Mouse (Mus musculus): Measurements from ENCODE around the gene Smim20. TPM values are rescaled to one million over a fixed set of nuclear protein-coding genes. Genes with fewer than 3 reads are reported as not detected.

Smim20 gene
- polyA plus RNA-seq, 1 experiment from 2014 or later, result 57.9 TPM

- no peaks in the 10 kb centered on the region for H3K36me3 ChIP-seq (replicated peaks; ENCODE audit: control insufficient read depth, insufficient read depth, low read depth, low read length)
- H3K9ac ChIP-seq (replicated peaks; ENCODE audit: low read length), result no peak overlapping the region
- ATAC-seq (replicated peaks; ENCODE audit: insufficient number of reproducible peaks, low FRiP score, low TSS enrichment, low read depth) (no peak), DNase-seq (ENCODE audit: low spot score) (no peak)
- H3K9me3 ChIP-seq (replicated peaks; ENCODE audit: control insufficient read depth, low read length), result no peaks in the 10 kb centered on the region
- 79% methylated on average over 10 of the region's 10 CpGs for WGBS
- no peaks in the 10 kb centered on the region for H3K4me1 ChIP-seq (ENCODE audit: control insufficient read depth, insufficient read depth, low read length)
- H3K27me3 ChIP-seq (ENCODE audit: control insufficient read depth, insufficient read depth, low read length), result no peaks in the 10 kb centered on the region
- no peak overlapping the region for H3K4me3 ChIP-seq (ENCODE audit: low read depth, low read length)
- H3K27ac ChIP-seq (replicated peaks; ENCODE audit: low read depth, low read length), result no peak overlapping the region
- H3K4me2 ChIP-seq (ENCODE audit: low read depth, low read length), result no peak overlapping the region
These were observed 36.2 kb downstream of the Smim20 start for GRCm38 (mm10) chr5:53302895-53303670.

- Histone ChIP-seq H3K4me2 (ENCODE audit: low read depth, low read length) (no peak overlapping the region), H3K9ac (replicated peaks; ENCODE audit: low read length) (no peak overlapping the region), H3K27ac (replicated peaks; ENCODE audit: low read depth, low read length) (no peak overlapping the region), H3K4me3 (ENCODE audit: low read depth, low read length) (no peak overlapping the region), H3K9me3 (replicated peaks; ENCODE audit: control insufficient read depth, low read length) (no peaks in the 10 kb centered on the region), H3K36me3 (replicated peaks; ENCODE audit: control insufficient read depth, insufficient read depth, low read depth, low read length) (no peaks in the 10 kb centered on the region), H3K4me1 (ENCODE audit: control insufficient read depth, insufficient read depth, low read length) (no peaks in the 10 kb centered on the region), H3K27me3 (ENCODE audit: control insufficient read depth, insufficient read depth, low read length) (no peaks in the 10 kb centered on the region)
- WGBS, result 92% methylated on average over 6 of the region's 6 CpGs
- ATAC-seq (replicated peaks; ENCODE audit: insufficient number of reproducible peaks, low FRiP score, low TSS enrichment, low read depth) (no peak), DNase-seq (ENCODE audit: low spot score) (no peak)
These were observed 37.1 kb downstream of the Smim20 start for GRCm38 (mm10) chr5:53303941-53304340.

GRCm38 (mm10) chr5:53304936-53305335 lies 38.1 kb downstream of the Smim20 start:
- no peak overlapping the region for H3K4me2 ChIP-seq (ENCODE audit: low read depth, low read length)
- no peak overlapping the region for H3K4me3 ChIP-seq (ENCODE audit: low read depth, low read length)
- no peak for DNase-seq (ENCODE audit: low spot score)
- H3K4me1 ChIP-seq (ENCODE audit: control insufficient read depth, insufficient read depth, low read length), result no peaks in the 10 kb centered on the region
- no peaks in the 10 kb centered on the region for H3K9me3 ChIP-seq (replicated peaks; ENCODE audit: control insufficient read depth, low read length)
- no peaks in the 10 kb centered on the region for H3K36me3 ChIP-seq (replicated peaks; ENCODE audit: control insufficient read depth, insufficient read depth, low read depth, low read length)
- H3K27ac ChIP-seq (replicated peaks; ENCODE audit: low read depth, low read length), result no peak overlapping the region
- H3K27me3 ChIP-seq (ENCODE audit: control insufficient read depth, insufficient read depth, low read length), result no peaks in the 10 kb centered on the region
- WGBS, result 75% methylated on average over 4 of the region's 4 CpGs
- H3K9ac ChIP-seq (replicated peaks; ENCODE audit: low read length), result no peak overlapping the region
- ATAC-seq (replicated peaks; ENCODE audit: insufficient number of reproducible peaks, low FRiP score, low TSS enrichment, low read depth), result no peak

- no peak for DNase-seq (ENCODE audit: low spot score)
- no peak for ATAC-seq (replicated peaks; ENCODE audit: insufficient number of reproducible peaks, low FRiP score, low TSS enrichment, low read depth)
- H3K36me3 ChIP-seq (replicated peaks; ENCODE audit: control insufficient read depth, insufficient read depth, low read depth, low read length), result no peaks in the 10 kb centered on the region
- WGBS, result 87% methylated on average over 3 of the region's 3 CpGs
- H3K4me2 ChIP-seq (ENCODE audit: low read depth, low read length), result no peak overlapping the region
- no peak overlapping the region for H3K4me3 ChIP-seq (ENCODE audit: low read depth, low read length)
- no peaks in the 10 kb centered on the region for H3K9me3 ChIP-seq (replicated peaks; ENCODE audit: control insufficient read depth, low read length)
- no peak overlapping the region for H3K27ac ChIP-seq (replicated peaks; ENCODE audit: low read depth, low read length)
- no peaks in the 10 kb centered on the region for H3K4me1 ChIP-seq (ENCODE audit: control insufficient read depth, insufficient read depth, low read length)
- no peaks in the 10 kb centered on the region for H3K27me3 ChIP-seq (ENCODE audit: control insufficient read depth, insufficient read depth, low read length)
- no peak overlapping the region for H3K9ac ChIP-seq (replicated peaks; ENCODE audit: low read length)
These were observed 40.0 kb downstream of the Smim20 start for GRCm38 (mm10) chr5:53306864-53307263.

GRCm38 (mm10) chr5:53307437-53307836 lies 40.6 kb downstream of the Smim20 start:
- Histone ChIP-seq H3K4me1 (ENCODE audit: control insufficient read depth, insufficient read depth, low read length) (no peaks in the 10 kb centered on the region), H3K9me3 (replicated peaks; ENCODE audit: control insufficient read depth, low read length) (no peaks in the 10 kb centered on the region), H3K27me3 (ENCODE audit: control insufficient read depth, insufficient read depth, low read length) (no peaks in the 10 kb centered on the region), H3K4me2 (ENCODE audit: low read depth, low read length) (no peak overlapping the region), H3K9ac (replicated peaks; ENCODE audit: low read length) (no peak overlapping the region), H3K27ac (replicated peaks; ENCODE audit: low read depth, low read length) (no peak overlapping the region), H3K4me3 (ENCODE audit: low read depth, low read length) (no peak overlapping the region), H3K36me3 (replicated peaks; ENCODE audit: control insufficient read depth, insufficient read depth, low read depth, low read length) (no peaks in the 10 kb centered on the region)
- 82% methylated on average over 5 of the region's 5 CpGs for WGBS
- ATAC-seq (replicated peaks; ENCODE audit: insufficient number of reproducible peaks, low FRiP score, low TSS enrichment, low read depth) (no peak), DNase-seq (ENCODE audit: low spot score) (no peak)

- Histone ChIP-seq H3K27me3 (ENCODE audit: control insufficient read depth, insufficient read depth, low read length) (no peaks in the 10 kb centered on the region), H3K27ac (replicated peaks; ENCODE audit: low read depth, low read length) (no peak overlapping the region), H3K4me2 (ENCODE audit: low read depth, low read length) (no peak overlapping the region), H3K4me1 (ENCODE audit: control insufficient read depth, insufficient read depth, low read length) (no peaks in the 10 kb centered on the region), H3K4me3 (ENCODE audit: low read depth, low read length) (no peak overlapping the region), H3K36me3 (replicated peaks; ENCODE audit: control insufficient read depth, insufficient read depth, low read depth, low read length) (no peaks in the 10 kb centered on the region), H3K9ac (replicated peaks; ENCODE audit: low read length) (no peak overlapping the region), H3K9me3 (replicated peaks; ENCODE audit: control insufficient read depth, low read length) (no peaks in the 10 kb centered on the region)
- ATAC-seq (replicated peaks; ENCODE audit: insufficient number of reproducible peaks, low FRiP score, low TSS enrichment, low read depth), result no peak
- no peak for DNase-seq (ENCODE audit: low spot score)
- 90% methylated on average over 13 of the region's 13 CpGs for WGBS
These were observed 47.7 kb downstream of the Smim20 start for GRCm38 (mm10) chr5:53314404-53315167.

GRCm38 (mm10) chr5:53315829-53316228 lies 48.9 kb downstream of the Smim20 start:
- DNase-seq (ENCODE audit: low spot score), result no peak

GRCm38 (mm10) chr5:53317396-53317795 lies 50.5 kb downstream of the Smim20 start:
- Histone ChIP-seq H3K4me2 (ENCODE audit: low read depth, low read length) (no peak overlapping the region), H3K4me3 (ENCODE audit: low read depth, low read length) (no peak overlapping the region), H3K27ac (replicated peaks; ENCODE audit: low read depth, low read length) (no peak overlapping the region), H3K9ac (replicated peaks; ENCODE audit: low read length) (no peak overlapping the region), H3K27me3 (ENCODE audit: control insufficient read depth, insufficient read depth, low read length) (no peaks in the 10 kb centered on the region), H3K4me1 (ENCODE audit: control insufficient read depth, insufficient read depth, low read length) (no peaks in the 10 kb centered on the region; the same call in 1 of the 2 replicates), H3K36me3 (replicated peaks; ENCODE audit: control insufficient read depth, insufficient read depth, low read depth, low read length) (no peaks in the 10 kb centered on the region), H3K9me3 (replicated peaks; ENCODE audit: control insufficient read depth, low read length) (no peaks in the 10 kb centered on the region)
- no peak for ATAC-seq (replicated peaks; ENCODE audit: insufficient number of reproducible peaks, low FRiP score, low TSS enrichment, low read depth)
- 77% methylated on average over 3 of the region's 3 CpGs for WGBS
- no peak for DNase-seq (ENCODE audit: low spot score)

More at GRCm38 (mm10) chr5:53315829-53316228, 48.9 kb downstream of the Smim20 start:
- WGBS, result 71% methylated on average over 2 of the region's 2 CpGs
- H3K4me1 ChIP-seq (ENCODE audit: control insufficient read depth, insufficient read depth, low read length), result no peaks in the 10 kb centered on the region; the same call in 1 of the 2 replicates
- H3K4me2 ChIP-seq (ENCODE audit: low read depth, low read length), result no peak overlapping the region
- H3K9ac ChIP-seq (replicated peaks; ENCODE audit: low read length), result no peak overlapping the region
- H3K9me3 ChIP-seq (replicated peaks; ENCODE audit: control insufficient read depth, low read length), result no peaks in the 10 kb centered on the region
- no peak overlapping the region for H3K27ac ChIP-seq (replicated peaks; ENCODE audit: low read depth, low read length)
- no peak overlapping the region for H3K4me3 ChIP-seq (ENCODE audit: low read depth, low read length)
- no peaks in the 10 kb centered on the region for H3K27me3 ChIP-seq (ENCODE audit: control insufficient read depth, insufficient read depth, low read length)
- H3K36me3 ChIP-seq (replicated peaks; ENCODE audit: control insufficient read depth, insufficient read depth, low read depth, low read length), result no peaks in the 10 kb centered on the region
- no peak for ATAC-seq (replicated peaks; ENCODE audit: insufficient number of reproducible peaks, low FRiP score, low TSS enrichment, low read depth)

Measured in embryonic facial prominence, embryonic 11.5 days (tissue).